Mouse (Mus musculus): ENCODE results near the gene Sema3d. TPM values are rescaled to one million over a fixed set of nuclear protein-coding genes. Genes with fewer than 3 reads are reported as not detected.

The Sema3d gene
- polyA plus RNA-seq, 1 experiment from 2014 or later, result 2.0 TPM

DNA sequence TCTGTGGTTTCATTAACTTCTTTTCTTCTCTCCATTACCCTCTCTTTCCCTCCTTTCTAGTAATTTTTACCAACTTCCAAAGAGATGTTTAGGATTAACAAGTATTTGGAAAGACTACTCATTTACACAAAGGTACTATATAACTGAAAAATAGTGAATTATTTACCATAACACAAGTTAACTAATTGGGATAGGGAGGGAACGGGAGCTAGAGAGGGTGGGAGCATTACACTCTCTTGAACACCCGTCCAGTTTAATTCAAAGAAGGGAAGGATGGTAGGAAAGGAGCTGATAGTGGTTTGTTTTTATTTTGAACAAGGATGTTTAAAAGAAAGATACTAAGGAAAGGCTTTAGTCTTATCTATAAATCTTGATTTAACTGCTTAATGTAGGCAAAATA lies 104.7 kb downstream of the Sema3d start:
- ATAC-seq (ENCODE audit: low FRiP score), result no peak
- H3K4me3 ChIP-seq (replicated peaks; ENCODE audit: low read length), result no peak overlapping the region
- WGBS, result 75% methylated on average over 2 of the region's 2 CpGs
- H3K4me2 ChIP-seq (replicated peaks), result no peak overlapping the region
- H3K9ac ChIP-seq, result no peak overlapping the region
- no peaks in the 10 kb centered on the region for H3K9me3 ChIP-seq (ENCODE audit: control insufficient read depth, low read length)
- no peak for DNase-seq (ENCODE audit: low spot score)
- no peaks in the 10 kb centered on the region for H3K4me1 ChIP-seq (replicated peaks; ENCODE audit: control insufficient read depth, insufficient read depth, low read length)
- H3K36me3 ChIP-seq (replicated peaks; ENCODE audit: control insufficient read depth, insufficient read depth), result no peaks in the 10 kb centered on the region
- no peaks in the 10 kb centered on the region for H3K27me3 ChIP-seq (ENCODE audit: control insufficient read depth, insufficient read depth, low read length)
- no peak overlapping the region for H3K27ac ChIP-seq

DNA sequence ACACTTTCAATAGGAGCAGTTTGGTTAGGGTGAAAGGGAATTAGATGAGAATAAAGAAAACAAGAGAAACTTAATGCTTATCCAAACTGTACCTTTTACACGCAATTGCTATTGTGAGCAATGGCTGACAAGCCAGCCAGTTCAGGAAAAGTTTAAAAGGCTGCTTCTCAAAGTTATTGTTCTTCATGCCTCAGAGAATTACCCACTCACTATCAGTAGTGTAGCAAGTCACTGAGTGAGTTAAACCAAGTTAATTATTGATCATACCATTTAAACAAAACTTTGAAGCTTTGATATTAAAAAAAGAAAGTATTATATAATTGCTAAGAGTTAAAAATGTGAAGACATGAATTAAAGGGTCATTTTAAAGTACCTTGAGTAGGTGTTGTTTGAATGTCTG lies 108.5 kb downstream of the Sema3d start:
- 76% methylated on average over 1 of the region's 1 CpGs for WGBS

DNA sequence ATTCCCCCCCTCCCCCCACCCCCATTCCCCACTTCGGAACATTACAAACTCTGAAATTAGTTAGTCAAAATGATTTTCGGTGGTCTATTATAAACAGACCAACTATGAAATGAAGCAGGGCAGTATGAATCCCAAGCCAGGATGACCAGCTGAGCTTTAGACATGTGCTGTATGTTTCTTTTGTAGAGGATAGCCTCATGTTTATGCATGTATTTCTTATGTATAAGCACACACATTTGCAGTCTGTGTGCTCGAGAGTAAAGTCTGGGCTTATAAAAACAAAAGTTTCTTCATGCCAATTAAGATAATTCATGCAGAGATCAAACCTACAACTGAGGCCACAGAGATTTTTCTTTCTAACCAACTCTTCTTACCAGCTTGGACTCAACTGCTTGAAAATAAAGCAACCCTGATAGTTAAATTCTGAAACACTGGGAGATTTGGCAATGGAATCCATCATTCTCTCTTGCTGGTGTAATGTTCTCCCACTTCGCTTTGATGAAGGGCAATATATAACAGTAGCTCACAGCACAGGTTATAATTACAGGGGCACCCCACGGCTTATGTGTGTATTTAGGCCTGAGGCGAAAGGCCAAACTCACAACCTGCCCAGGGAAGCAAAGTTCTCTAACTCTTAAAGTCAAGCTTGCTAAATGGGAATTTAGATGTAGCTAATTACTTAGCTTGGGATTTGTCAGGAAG lies 115.2 kb downstream of the Sema3d start:
- no peak overlapping the region for H3K9ac ChIP-seq
- H3K4me2 ChIP-seq (replicated peaks), result no peak overlapping the region
- 32% methylated on average over 6 of the region's 6 CpGs for WGBS
- H3K4me1 ChIP-seq (replicated peaks; ENCODE audit: control insufficient read depth, insufficient read depth, low read length), result 0 out of 2 replicates have a peak, but pooled peaks cover 6% of the 10 kb centered on the region
- H3K36me3 ChIP-seq (replicated peaks; ENCODE audit: control insufficient read depth, insufficient read depth), result no peaks in the 10 kb centered on the region
- H3K4me3 ChIP-seq (replicated peaks; ENCODE audit: low read length), result no peak overlapping the region
- no peaks in the 10 kb centered on the region for H3K27me3 ChIP-seq (ENCODE audit: control insufficient read depth, insufficient read depth, low read length)
- H3K27ac ChIP-seq, result no peak overlapping the region
- no peak for DNase-seq (ENCODE audit: low spot score)
- no peaks in the 10 kb centered on the region for H3K9me3 ChIP-seq (ENCODE audit: control insufficient read depth, low read length)
- peak; percentile 67; the same call in 1 of the 2 replicates for ATAC-seq (ENCODE audit: low FRiP score)

More for the DNA sequence above, 108.5 kb downstream of the Sema3d start:
- ATAC-seq (ENCODE audit: low FRiP score) (no peak), DNase-seq (ENCODE audit: low spot score) (no peak)
- Histone ChIP-seq H3K36me3 (replicated peaks; ENCODE audit: control insufficient read depth, insufficient read depth) (no peaks in the 10 kb centered on the region), H3K9ac (no peak overlapping the region), H3K27ac (no peak overlapping the region), H3K9me3 (ENCODE audit: control insufficient read depth, low read length) (no peaks in the 10 kb centered on the region), H3K4me2 (replicated peaks) (no peak overlapping the region), H3K4me3 (replicated peaks; ENCODE audit: low read length) (no peak overlapping the region), H3K27me3 (ENCODE audit: control insufficient read depth, insufficient read depth, low read length) (no peaks in the 10 kb centered on the region), H3K4me1 (replicated peaks; ENCODE audit: control insufficient read depth, insufficient read depth, low read length) (no peaks in the 10 kb centered on the region)

DNA sequence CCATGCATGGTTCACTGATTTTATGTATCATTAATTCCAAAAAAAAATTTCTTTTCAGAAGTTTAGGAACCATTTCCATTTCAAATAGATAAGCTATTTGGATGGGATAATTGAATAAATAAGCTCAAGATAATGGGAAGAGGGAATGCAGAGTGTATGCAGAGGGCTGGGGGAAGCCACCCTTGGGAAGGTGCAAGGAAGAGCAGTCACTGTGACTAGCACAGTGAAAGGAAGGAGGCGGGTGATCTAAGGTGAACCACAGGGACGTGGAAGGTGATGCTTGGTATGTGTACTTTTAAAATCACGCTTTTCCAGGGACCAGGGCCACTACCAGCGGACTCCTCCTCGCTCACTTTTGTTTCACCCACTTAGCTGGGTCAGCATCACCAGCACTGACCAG lies 115.9 kb downstream of the Sema3d start:
- DNase-seq (ENCODE audit: low spot score) (no peak), ATAC-seq (ENCODE audit: low FRiP score) (no peak)
- H3K9ac ChIP-seq, result no peak overlapping the region
- H3K9me3 ChIP-seq (ENCODE audit: control insufficient read depth, low read length), result no peaks in the 10 kb centered on the region
- no peak overlapping the region for H3K27ac ChIP-seq
- H3K4me2 ChIP-seq (replicated peaks), result no peak overlapping the region
- WGBS, result 89% methylated on average over 5 of the region's 5 CpGs
- 0 out of 2 replicates have a peak, but pooled peaks cover 6% of the 10 kb centered on the region for H3K4me1 ChIP-seq (replicated peaks; ENCODE audit: control insufficient read depth, insufficient read depth, low read length)
- no peaks in the 10 kb centered on the region for H3K27me3 ChIP-seq (ENCODE audit: control insufficient read depth, insufficient read depth, low read length)
- H3K4me3 ChIP-seq (replicated peaks; ENCODE audit: low read length), result no peak overlapping the region
- no peaks in the 10 kb centered on the region for H3K36me3 ChIP-seq (replicated peaks; ENCODE audit: control insufficient read depth, insufficient read depth)

GRCm38 (mm10) chr5:12499791-12500504 lies 116.8 kb downstream of the Sema3d start:
- Histone ChIP-seq H3K36me3 (replicated peaks; ENCODE audit: control insufficient read depth, insufficient read depth) (no peaks in the 10 kb centered on the region), H3K4me1 (replicated peaks; ENCODE audit: control insufficient read depth, insufficient read depth, low read length) (0 out of 2 replicates have a peak, but pooled peaks cover 6% of the 10 kb centered on the region), H3K9ac (no peak overlapping the region), H3K9me3 (ENCODE audit: control insufficient read depth, low read length) (no peaks in the 10 kb centered on the region), H3K4me2 (replicated peaks) (no peak overlapping the region), H3K4me3 (replicated peaks; ENCODE audit: low read length) (no peak overlapping the region), H3K27me3 (ENCODE audit: control insufficient read depth, insufficient read depth, low read length) (no peaks in the 10 kb centered on the region), H3K27ac (no peak overlapping the region)
- ATAC-seq (ENCODE audit: low FRiP score), result no peak
- DNase-seq (ENCODE audit: low spot score), result no peak
- WGBS, result 90% methylated on average over 6 of the region's 6 CpGs

- Histone ChIP-seq H3K4me2 (replicated peaks) (no peak overlapping the region), H3K27me3 (ENCODE audit: control insufficient read depth, insufficient read depth, low read length) (no peaks in the 10 kb centered on the region), H3K4me1 (replicated peaks; ENCODE audit: control insufficient read depth, insufficient read depth, low read length) (0 out of 2 replicates have a peak, but pooled peaks cover 5% of the 10 kb centered on the region), H3K36me3 (replicated peaks; ENCODE audit: control insufficient read depth, insufficient read depth) (no peaks in the 10 kb centered on the region), H3K9ac (no peak overlapping the region), H3K9me3 (ENCODE audit: control insufficient read depth, low read length) (no peaks in the 10 kb centered on the region), H3K27ac (no peak overlapping the region), H3K4me3 (replicated peaks; ENCODE audit: low read length) (no peak overlapping the region)
- DNase-seq (ENCODE audit: low spot score), result no peak
- ATAC-seq (ENCODE audit: low FRiP score), result no peak
- WGBS, result 82% methylated on average over 1 of the region's 1 CpGs
Measured at GRCm38 (mm10) chr5:12512471-12512870, 129.3 kb downstream of the Sema3d start.

GRCm38 (mm10) chr5:12515283-12515682 lies 132.1 kb downstream of the Sema3d start:
- no peak for DNase-seq (ENCODE audit: low spot score)
- Histone ChIP-seq H3K27me3 (ENCODE audit: control insufficient read depth, insufficient read depth, low read length) (no peaks in the 10 kb centered on the region), H3K9ac (no peak overlapping the region), H3K4me2 (replicated peaks) (no peak overlapping the region), H3K4me3 (replicated peaks; ENCODE audit: low read length) (no peak overlapping the region), H3K27ac (no peak overlapping the region), H3K4me1 (replicated peaks; ENCODE audit: control insufficient read depth, insufficient read depth, low read length) (no peaks in the 10 kb centered on the region), H3K9me3 (ENCODE audit: control insufficient read depth, low read length) (no peaks in the 10 kb centered on the region), H3K36me3 (replicated peaks; ENCODE audit: control insufficient read depth, insufficient read depth) (no peaks in the 10 kb centered on the region)
- no peak for ATAC-seq (ENCODE audit: low FRiP score)
- 87% methylated on average over 4 of the region's 4 CpGs for WGBS

DNA sequence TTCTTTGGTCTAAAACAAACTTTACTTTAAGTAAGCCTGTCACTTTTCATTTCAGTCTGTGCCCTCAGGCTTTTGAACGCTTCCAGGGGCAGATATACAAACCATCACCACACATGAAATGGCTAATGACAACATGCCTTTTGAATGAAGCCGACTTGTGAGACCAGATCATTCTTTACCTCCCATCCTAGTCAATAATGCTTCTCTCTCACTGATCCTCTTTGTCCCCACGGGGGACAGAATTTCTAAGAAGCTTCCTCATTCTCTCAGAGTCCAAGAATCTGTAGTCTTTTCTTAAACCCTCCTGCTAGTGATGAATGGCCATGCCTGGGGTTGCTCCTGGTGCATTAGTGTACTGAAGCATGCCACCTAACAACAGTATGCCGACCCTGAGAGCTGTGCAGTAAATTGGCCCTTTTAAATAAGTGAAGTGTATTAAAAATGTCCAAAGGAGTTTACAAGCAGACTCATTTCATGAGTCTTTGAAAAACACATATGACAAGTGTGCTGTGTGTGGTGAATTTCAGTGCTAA lies 142.1 kb downstream of the Sema3d start:
- Histone ChIP-seq H3K4me2 (replicated peaks) (no peak overlapping the region), H3K27me3 (ENCODE audit: control insufficient read depth, insufficient read depth, low read length) (no peaks in the 10 kb centered on the region), H3K9me3 (ENCODE audit: control insufficient read depth, low read length) (no peaks in the 10 kb centered on the region), H3K36me3 (replicated peaks; ENCODE audit: control insufficient read depth, insufficient read depth) (no peaks in the 10 kb centered on the region), H3K27ac (no peak overlapping the region), H3K4me1 (replicated peaks; ENCODE audit: control insufficient read depth, insufficient read depth, low read length) (no peaks in the 10 kb centered on the region), H3K9ac (no peak overlapping the region), H3K4me3 (replicated peaks; ENCODE audit: low read length) (no peak overlapping the region)
- no peak for ATAC-seq (ENCODE audit: low FRiP score)
- 5% methylated on average over 4 of the region's 4 CpGs for WGBS
- no peak for DNase-seq (ENCODE audit: low spot score)

- ATAC-seq (ENCODE audit: low FRiP score), result no peak
- WGBS, result 89% methylated on average over 2 of the region's 2 CpGs
Measured at GRCm38 (mm10) chr5:12528596-12528995, 145.4 kb downstream of the Sema3d start.

More at GRCm38 (mm10) chr5:12528596-12528995, 145.4 kb downstream of the Sema3d start:
- no peak overlapping the region for H3K4me2 ChIP-seq (replicated peaks)
- no peaks in the 10 kb centered on the region for H3K9me3 ChIP-seq (ENCODE audit: control insufficient read depth, low read length)
- no peaks in the 10 kb centered on the region for H3K27me3 ChIP-seq (ENCODE audit: control insufficient read depth, insufficient read depth, low read length)
- H3K27ac ChIP-seq, result no peak overlapping the region
- no peak overlapping the region for H3K9ac ChIP-seq
- no peak for DNase-seq (ENCODE audit: low spot score)
- H3K4me3 ChIP-seq (replicated peaks; ENCODE audit: low read length), result no peak overlapping the region
- no peaks in the 10 kb centered on the region for H3K4me1 ChIP-seq (replicated peaks; ENCODE audit: control insufficient read depth, insufficient read depth, low read length)
- no peaks in the 10 kb centered on the region for H3K36me3 ChIP-seq (replicated peaks; ENCODE audit: control insufficient read depth, insufficient read depth)

All from hindbrain, embryonic 14.5 days (tissue).